Mouse (Mus musculus) left cerebral cortex, postnatal 14 days (tissue): ENCODE measurements around the gene Prl7d1. TPM values are rescaled to one million over a fixed set of nuclear protein-coding genes. Genes with fewer than 3 reads are reported as not detected.
"Not testable (repeated sequence)": the region's sequence is repeated elsewhere in the genome, so short reads cannot be mapped to it uniquely, and the experiment has no call there.

Source experiments
- DNase-seq, 2 experiments: peaks; one replicate each; pipeline ENCODE4 v3.0.0; 2021 to 2022; ENCODE audit warnings: low spot score in 2 of 2, mixed read lengths in 1 of 2
- intact Hi-C: fragments of 180-260 bp; cut with DNase I; formaldehyde crosslinking; loops from one replicate; pipeline ENCODE4 v1.15.1; 2025
- long read RNA-seq, 2 experiments: library from polyadenylated mRNA; stranded (forward); transcript quantifications; one replicate each; pipeline ENCODE4 v2.0.0; 2021
- total RNA-seq, 2 experiments: library from RNA; stranded (reverse); gene quantifications; 2 replicates each; pipeline ENCODE4 v1.2.3; 2021

Prl7d1 gene
- total RNA-seq: not detected
- long read RNA-seq, experiment 1: 0 reads
- long read RNA-seq, experiment 2: 0 reads

DNA sequence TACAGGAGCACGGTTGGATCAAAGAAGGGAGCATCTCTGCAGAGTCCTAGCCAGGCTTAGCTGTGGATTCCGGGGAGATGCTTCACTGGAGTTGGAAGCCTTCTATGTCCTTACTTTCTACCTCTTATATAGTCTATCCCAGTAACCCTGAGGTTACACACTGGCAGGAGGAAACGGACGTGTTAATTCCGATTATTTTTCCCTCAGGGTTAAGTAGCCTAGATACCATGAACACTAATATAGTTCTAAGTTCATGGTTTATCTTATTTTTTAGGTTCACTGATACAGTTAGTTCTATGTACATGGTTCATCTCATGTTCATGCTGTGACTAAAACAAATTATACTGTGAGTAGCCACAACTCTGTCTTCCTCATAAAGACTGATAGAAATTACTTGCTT lies at the start of gene Prl7d1:
TSS of gene Prl7d1 (minus strand) at position 101 of the 400 bp plus-strand sequence.
- DNase-seq: no peak
- intact Hi-C loops: no loop called here

DNA sequence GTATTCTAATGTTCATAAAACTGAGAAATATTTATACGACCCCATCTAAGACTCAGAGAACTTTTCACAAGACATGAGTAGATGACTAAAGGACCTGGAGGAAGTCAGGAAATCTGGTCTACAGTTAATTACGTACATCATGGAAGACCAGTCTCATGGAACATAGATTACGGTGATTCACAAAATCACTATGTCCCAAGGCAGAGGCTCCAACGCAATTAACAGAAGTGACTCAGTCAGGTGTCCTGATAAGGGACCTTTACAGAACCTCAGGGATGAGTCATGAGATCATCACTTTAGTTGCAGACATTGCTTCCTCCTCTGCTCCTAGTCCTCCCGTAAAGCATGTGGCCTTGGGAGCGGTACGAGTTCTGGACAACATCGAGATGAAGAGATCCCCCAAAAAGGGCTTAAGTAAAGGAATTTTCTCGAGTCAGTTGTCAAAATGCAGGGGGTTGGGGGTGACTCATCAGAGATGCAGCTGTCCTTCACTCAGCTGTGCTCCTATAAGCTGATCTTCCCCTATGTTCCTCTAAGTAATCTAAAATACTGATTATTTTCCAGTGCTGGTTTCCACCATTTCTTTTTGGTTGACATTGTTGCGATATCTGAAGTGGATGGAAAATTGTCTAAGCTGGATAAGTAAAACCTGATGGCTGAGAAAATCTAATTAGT lies 18.1 kb upstream of the Prl7d1 start:
- intact Hi-C loops: no loop called here
- DNase-seq: no peak

GRCm38 (mm10) chr13:27730286-27730959 lies 13.9 kb upstream of the Prl7d1 start:
- intact Hi-C loops, DNase-seq: not testable (repeated sequence)

- intact Hi-C loops, DNase-seq: not testable (repeated sequence)
Measured at GRCm38 (mm10) chr13:27725057-27725456, 8.5 kb upstream of the Prl7d1 start.

DNA sequence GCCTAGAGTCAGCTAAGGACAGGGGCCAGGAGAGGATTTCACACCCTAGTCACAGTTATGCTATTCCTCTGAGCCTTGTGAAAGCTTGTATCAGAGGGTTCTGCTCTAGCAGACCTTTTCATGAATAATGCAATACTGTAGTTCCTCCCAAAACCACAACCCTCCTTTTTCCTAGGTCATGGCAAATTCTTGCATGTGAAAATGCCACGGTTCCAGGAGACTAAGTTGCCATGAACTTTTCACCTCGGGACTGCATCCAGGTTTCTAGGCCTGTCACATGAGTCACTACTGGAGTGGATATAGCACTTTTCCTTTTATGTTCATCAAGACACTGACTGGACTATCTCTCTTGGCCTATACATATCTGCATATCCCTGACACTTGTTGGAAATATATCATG lies 10.0 kb downstream of the Prl7d1 start:
- intact Hi-C loops: no loop called here
- no peak for DNase-seq

DNA sequence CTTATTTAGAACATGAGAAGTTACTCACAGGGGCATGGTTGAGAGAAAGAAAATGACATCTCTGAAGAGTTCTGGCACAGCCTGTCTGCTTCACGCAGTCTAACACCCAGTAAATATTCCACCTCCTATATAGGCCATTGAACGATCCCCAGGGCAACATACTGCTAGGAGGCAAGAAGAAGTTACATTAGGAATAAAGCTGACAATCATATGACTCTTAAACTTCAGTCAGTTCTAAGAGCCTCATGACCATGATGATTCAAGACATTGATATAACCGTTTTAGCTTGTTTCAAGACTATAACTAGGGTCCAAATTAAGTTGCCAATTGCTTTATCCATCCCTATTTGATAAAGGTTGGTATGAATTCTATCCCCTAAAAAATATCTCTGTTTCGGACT lies 48.6 kb downstream of the Prl7d1 start, which contains the start of gene Prl7a2:
TSS of gene Prl7a2 (minus strand) at position 101 of the 400 bp plus-strand sequence.
- DNase-seq: no peak
- intact Hi-C loops: no loop called here

DNA sequence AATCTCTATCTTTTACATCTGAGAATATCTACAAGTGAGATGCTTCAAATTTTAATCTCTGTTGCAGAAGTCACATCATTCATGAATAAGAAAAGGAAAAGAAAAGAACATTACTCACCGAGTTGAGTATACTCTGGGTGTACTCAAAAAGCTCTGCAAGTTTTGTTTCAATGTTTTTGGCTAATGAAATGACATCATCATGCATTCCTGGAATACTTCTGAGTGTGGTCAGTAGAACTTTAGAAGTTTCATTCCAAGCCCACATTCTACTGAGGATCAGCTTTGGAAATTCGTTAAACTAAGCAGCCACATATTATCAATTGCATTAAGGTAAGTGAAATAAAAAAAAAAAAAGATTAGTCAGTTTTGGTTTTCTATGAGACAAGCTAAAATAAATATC lies 55.8 kb downstream of the Prl7d1 start:
- intact Hi-C loops: no loop called here
- DNase-seq: no peak

Other genes starting within 250 kb of the Prl7d1 start
- gene Prl8a8, start 203.5 kb downstream of the Prl7d1 start, total RNA-seq: not detected
- gene Prl8a9, start 152.1 kb downstream of the Prl7d1 start, total RNA-seq: not detected
- gene Prl8a1, start 134.6 kb downstream of the Prl7d1 start, total RNA-seq: not detected
- not detected for gene Prl7b1, start 106.2 kb downstream of the Prl7d1 start, total RNA-seq
- not detected for gene Prl7a1, start 74.2 kb downstream of the Prl7d1 start, total RNA-seq
- not detected for gene Prl7a2, start 48.7 kb downstream of the Prl7d1 start, total RNA-seq
- gene Prl7c1, start 64.1 kb upstream of the Prl7d1 start, total RNA-seq: not detected
- not detected for gene Prl2a1, start 84.9 kb upstream of the Prl7d1 start, total RNA-seq
- not detected for gene Prl2c1, start 132.6 kb upstream of the Prl7d1 start, total RNA-seq